Mouse (Mus musculus) retina, postnatal 7 days (tissue): ENCODE results near the gene Maoa.

Experiments
- DNase-seq: peaks from one replicate; pipeline ENCODE4 v3.0.0-alpha.2; 2012; ENCODE audit warnings: low read depth, low spot score

The Maoa gene

DNA sequence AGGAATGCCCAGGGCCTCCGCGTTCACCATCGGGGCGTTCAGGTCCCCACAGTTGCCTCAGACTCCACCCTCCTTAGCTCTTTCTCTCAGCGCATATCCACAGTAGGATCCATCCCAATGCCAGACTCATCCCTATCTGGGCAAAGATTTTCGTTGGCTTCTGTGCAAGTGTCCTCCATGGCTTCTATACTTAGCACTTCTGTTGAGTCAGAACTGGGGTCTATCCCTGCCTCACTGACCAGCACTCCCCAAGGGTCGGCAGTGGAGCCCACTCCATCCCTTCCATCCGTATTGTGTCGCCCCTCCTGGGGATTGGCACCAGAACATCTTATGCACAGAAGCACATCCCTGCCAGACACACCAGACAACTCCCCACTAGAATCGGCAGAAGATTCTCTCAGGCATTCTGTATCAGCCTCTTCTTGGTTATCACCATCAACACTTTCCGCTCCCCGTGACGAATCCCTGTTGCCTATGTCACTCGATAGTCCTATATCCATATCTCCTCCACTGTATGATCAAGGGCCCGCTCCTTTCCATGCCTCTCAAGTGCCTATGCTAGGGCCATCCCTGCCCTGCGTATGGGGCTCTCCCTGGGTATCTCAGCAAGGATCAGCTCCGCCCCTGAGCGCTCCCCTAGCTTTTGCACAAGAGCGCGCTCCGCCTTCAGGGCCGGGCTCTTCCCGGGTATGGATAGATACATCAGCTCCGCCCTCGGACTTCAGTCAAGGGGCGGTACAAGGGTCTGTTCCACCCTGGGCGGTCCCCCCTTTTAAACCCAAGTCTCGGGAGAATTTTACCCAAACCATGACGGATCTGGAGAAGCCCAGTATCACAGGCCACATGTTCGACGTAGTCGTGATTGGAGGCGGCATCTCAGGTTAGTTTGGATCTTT lies at the start of gene Maoa:
TSS of gene Maoa (plus strand) at position 665 of the 896 bp plus-strand sequence.
- peak; percentile 23 for DNase-seq

GRCm38 (mm10) chrX:16618225-16619033 lies 1.1 kb upstream of the Maoa start:
- DNase-seq, result peak; percentile 78

DNA sequence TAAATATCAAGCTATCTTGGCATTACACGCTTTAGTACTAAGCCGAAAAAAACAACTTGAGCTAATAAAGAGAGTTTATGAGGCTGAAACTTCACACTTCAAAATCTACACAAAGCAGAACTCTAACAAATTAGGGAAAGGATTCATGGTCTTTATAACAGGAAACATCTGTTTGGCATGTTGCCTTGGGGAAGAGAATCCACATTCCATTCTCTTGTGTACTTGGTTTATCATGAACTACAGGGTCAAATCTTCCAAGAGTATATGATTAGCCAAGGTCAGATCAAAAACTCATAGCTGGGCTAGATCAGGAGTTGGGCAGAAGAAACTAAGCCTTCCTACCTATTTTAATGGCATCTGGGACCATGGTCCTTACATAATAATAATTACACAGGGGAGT lies 37.0 kb downstream of the Maoa start:
- DNase-seq, result no peak

DNA sequence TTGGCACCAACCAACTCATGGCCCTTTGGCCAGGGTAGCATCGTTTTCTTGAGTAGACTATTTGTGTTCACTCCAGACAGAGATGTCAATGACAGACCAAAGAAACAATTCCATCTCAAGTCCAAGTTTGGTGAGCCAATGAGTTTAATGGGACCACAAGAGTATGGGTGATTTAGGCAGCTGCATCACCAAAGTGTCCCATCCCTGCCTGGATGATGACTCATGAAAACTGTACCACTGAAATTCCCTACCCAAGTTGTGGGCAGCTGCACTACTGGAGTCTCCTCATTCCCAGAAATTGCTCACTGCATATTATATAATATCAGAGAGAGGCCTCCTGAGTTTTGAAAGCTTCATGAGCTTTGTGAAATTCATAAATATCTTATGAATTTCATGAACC lies 86.6 kb downstream of the Maoa start:
- no peak for DNase-seq

- DNase-seq, result no peak
Observed at GRCm38 (mm10) chrX:16714033-16714432, 94.5 kb downstream of the Maoa start.
